Mouse (Mus musculus): ENCODE results near the gene Vwa1.

- TF ChIP-seq CTCF (IDR thresholded peaks at IDR 0.05; ENCODE audit: low read depth, low read length) (no peak), POLR2A (IDR thresholded peaks at IDR 0.05; ENCODE audit: extremely low read depth, insufficient read depth, low read length) (no peak)
Observed at GRCm38 (mm10) chr4:155771706-155772105, 2.8 kb downstream of the Vwa1 start.

All from liver, adult 2 months (tissue).